In genomic region chr13:40719741-40720082, GRCm38 (mm10) we compare ENCODE assay signal across 19 mouse cellular contexts. TPM values are rescaled to one million over a fixed set of nuclear protein-coding genes. Genes with fewer than 3 reads are reported as not detected.
DNase-seq lines count a peak whose midpoint lies in the region; ATAC-seq and TF ChIP-seq lines count a peak whose summit lies in the region.
"Had no signal": no experiment of that assay in that cellular context is flagged by ENCODE, and none has a peak within 500 bp of the region (broad histone marks: within the 10 kb centered on the region; RNA-seq: fewer than 3 reads in every experiment).

No protein-coding gene starts in this region.

- H3K9me3 ChIP-seq in lung, embryonic 16.5 days (ENCODE audit: control insufficient read depth, low read length): no peaks in the 10 kb centered on the region
- no peaks in the 10 kb centered on the region for H3K9me3 ChIP-seq in embryonic facial prominence, embryonic 12.5 days
- no peaks in the 10 kb centered on the region for H3K9me3 ChIP-seq in limb, embryonic 14.5 days (ENCODE audit: control insufficient read depth, low read length)
- H3K9me3 ChIP-seq: forebrain, embryonic 12.5 days; hindbrain, embryonic 12.5 days; intestine, embryonic 15.5 days had no signal

- peaks cover 13% of the 10 kb centered on the region for H3K27me3 ChIP-seq in heart, adult 2 months (ENCODE audit: control insufficient read depth, insufficient read depth, low read length)
- peaks cover 81% of the 10 kb centered on the region for H3K27me3 ChIP-seq in lung, embryonic 16.5 days (ENCODE audit: control insufficient read depth, insufficient read depth, low read depth, low read length)
- H3K27me3 ChIP-seq in embryonic facial prominence, embryonic 12.5 days: peaks cover 42% of the 10 kb centered on the region
- peaks cover 51% of the 10 kb centered on the region for H3K27me3 ChIP-seq in limb, embryonic 14.5 days (ENCODE audit: control insufficient read depth, insufficient read depth, low read length)

- H3K4me3 ChIP-seq in heart, adult 2 months: no peak overlapping the region
- no peak overlapping the region for H3K4me3 ChIP-seq in lung, embryonic 16.5 days (ENCODE audit: low read length)
- no peak overlapping the region for H3K4me3 ChIP-seq in embryonic facial prominence, embryonic 12.5 days
- no peak overlapping the region for H3K4me3 ChIP-seq in limb, embryonic 14.5 days (replicated peaks; ENCODE audit: low read length)
- no peak overlapping the region for H3K4me3 ChIP-seq in layer of hippocampus, adult 2 months
- H3K4me3 ChIP-seq: forebrain, embryonic 12.5 days; hindbrain, embryonic 12.5 days; intestine, embryonic 15.5 days had no signal

- intact Hi-C loops in heart, adult 2 months (cut with DNase I): no loop called here

- H3K79me2 ChIP-seq in heart, adult 2 months (replicated peaks; ENCODE audit: control insufficient read depth, insufficient read depth, low read length): no peaks in the 10 kb centered on the region

- 22% methylated on average over 9 of the region's 9 CpGs for WGBS in heart, adult 2 months
- 13% methylated on average over 9 of the region's 9 CpGs for WGBS in lung, embryonic 16.5 days
- WGBS in embryonic facial prominence, embryonic 12.5 days: 9% methylated on average over 9 of the region's 9 CpGs
- 5% methylated on average over 9 of the region's 9 CpGs for WGBS in limb, embryonic 14.5 days

- no peak for ATAC-seq in lung, embryonic 16.5 days (ENCODE audit: low read depth)
- ATAC-seq in embryonic facial prominence, embryonic 12.5 days (ENCODE audit: insufficient number of reproducible peaks, insufficient read depth, low FRiP score, low TSS enrichment): no peak
- no peak for ATAC-seq in limb, embryonic 14.5 days (ENCODE audit: low FRiP score, low read depth)
- ATAC-seq: intestine, embryonic 15.5 days; midbrain, embryonic 16.5 days had no signal

- TF ChIP-seq EP300 in heart, adult 2 months (IDR thresholded peaks at IDR 0.05; ENCODE audit: insufficient read depth, low read depth, low read length): no peak

- TF ChIP-seq POLR2A in heart, adult 2 months (IDR thresholded peaks at IDR 0.05; ENCODE audit: insufficient read depth, low read depth, low read length): no peak
- no peak for TF ChIP-seq POLR2A in limb, embryonic 14.5 days (IDR thresholded peaks at IDR 0.05; ENCODE audit: borderline replicate concordance, extremely low read depth, insufficient read depth, insufficient read length)

- DNase-seq in heart, adult 11 months: peak; percentile 82
- DNase-seq in heart, adult 2 months: no peak
- DNase-seq in lung, postnatal 25 days (ENCODE audit: low spot score): no peak
- no peak for DNase-seq in limb, embryonic 14.5 days (ENCODE audit: low spot score)
- no peak for DNase-seq in layer of hippocampus, adult 2 months (ENCODE audit: low spot score in 2 of 2)
- DNase-seq in adrenal gland, postnatal 14 days: no peak
- DNase-seq: adrenal gland, postnatal 10 days; cerebellum, adult 2 months; gastrocnemius, postnatal 25 days; layer of hippocampus, adult 9-11 months; thymus, postnatal 4 days had no signal

- no peak overlapping the region for H3K27ac ChIP-seq in heart, adult 2 months
- H3K27ac ChIP-seq in lung, embryonic 16.5 days (ENCODE audit: low read length): no peak overlapping the region
- 0 out of 2 replicates have a peak overlapping the region, but pooled peaks have one; percentile 47 for H3K27ac ChIP-seq in embryonic facial prominence, embryonic 12.5 days
- H3K27ac ChIP-seq in limb, embryonic 14.5 days (replicated peaks; ENCODE audit: low read depth, low read length): no peak overlapping the region; the same call in 1 of the 2 replicates
- no peak overlapping the region for H3K27ac ChIP-seq in layer of hippocampus, adult 2 months
- H3K27ac ChIP-seq: forebrain, embryonic 12.5 days; hindbrain, embryonic 12.5 days; intestine, embryonic 15.5 days; kidney, postnatal 0 days had no signal

- H3K9ac ChIP-seq in heart, adult 2 months (ENCODE audit: low read depth, low read length): no peak overlapping the region
- no peak overlapping the region for H3K9ac ChIP-seq in lung, embryonic 16.5 days (ENCODE audit: low read length)
- no peak overlapping the region for H3K9ac ChIP-seq in embryonic facial prominence, embryonic 12.5 days
- no peak overlapping the region for H3K9ac ChIP-seq in limb, embryonic 14.5 days (ENCODE audit: low read depth, low read length, severe bottlenecking)
- H3K9ac ChIP-seq: forebrain, embryonic 12.5 days; hindbrain, embryonic 12.5 days; intestine, embryonic 15.5 days had no signal

- no peaks in the 10 kb centered on the region for H3K36me3 ChIP-seq in heart, adult 2 months (ENCODE audit: control insufficient read depth, insufficient read depth, low read length)
- no peaks in the 10 kb centered on the region for H3K36me3 ChIP-seq in lung, embryonic 16.5 days (ENCODE audit: control insufficient read depth, insufficient read depth, low read length)
- no peaks in the 10 kb centered on the region for H3K36me3 ChIP-seq in embryonic facial prominence, embryonic 12.5 days
- no peaks in the 10 kb centered on the region for H3K36me3 ChIP-seq in limb, embryonic 14.5 days (ENCODE audit: control insufficient read depth, insufficient read depth, low read length)
- H3K36me3 ChIP-seq: forebrain, embryonic 12.5 days; hindbrain, embryonic 12.5 days; intestine, embryonic 15.5 days had no signal

- peaks cover 3% of the 10 kb centered on the region; the same call in 1 of the 2 replicates for H3K4me1 ChIP-seq in heart, adult 2 months (ENCODE audit: control insufficient read depth, insufficient read depth, low read length)
- H3K4me1 ChIP-seq in lung, embryonic 16.5 days (replicated peaks; ENCODE audit: control insufficient read depth, insufficient read depth, low read length): peaks cover 7% of the 10 kb centered on the region
- H3K4me1 ChIP-seq in embryonic facial prominence, embryonic 12.5 days: peaks cover 18% of the 10 kb centered on the region; the same call in 1 of the 2 replicates
- peaks cover 20% of the 10 kb centered on the region; the same call in 1 of the 2 replicates for H3K4me1 ChIP-seq in limb, embryonic 14.5 days (ENCODE audit: control insufficient read depth, insufficient read depth, low read length)
- H3K4me1 ChIP-seq: intestine, embryonic 15.5 days had no signal

- peak overlapping the region; percentile 17; the same call in 1 of the 2 replicates for H3K4me2 ChIP-seq in lung, embryonic 16.5 days (ENCODE audit: low read depth, low read length)
- peak overlapping the region; percentile 21; the same call in 1 of the 2 replicates for H3K4me2 ChIP-seq in embryonic facial prominence, embryonic 12.5 days (replicated peaks)
- 0 out of 2 replicates have a peak overlapping the region, but pooled peaks have one; percentile 10 for H3K4me2 ChIP-seq in limb, embryonic 14.5 days (replicated peaks; ENCODE audit: low read depth, low read length, severe bottlenecking)
- H3K4me2 ChIP-seq: forebrain, embryonic 12.5 days; hindbrain, embryonic 12.5 days; intestine, embryonic 15.5 days had no signal

- TF ChIP-seq CTCF in heart, adult 2 months (IDR thresholded peaks at IDR 0.05): no peak
- no peak for TF ChIP-seq CTCF in layer of hippocampus, adult 2 months (conservative IDR thresholded peaks at IDR 0.05)

RNA-seq across cellular contexts. Expression of gene Tfap2a, which starts 18.5 kb away (rescaled TPM):
- under 1 TPM; 0.08 to 0.14 TPM for total RNA-seq in heart, adult 2 months (2021)
- 0.18 TPM in 1 of 2 replicates, not detected in the other for polyA plus RNA-seq in heart, adult 2 months (2012; rRNA removed)
- polyA plus RNA-seq in lung, embryonic 16.5 days (2015; fragmentation: Nextera tagmentation; extraction: Ambion mirVana): 0.10 and 0.34 TPM in 2 replicates
- polyA plus RNA-seq in embryonic facial prominence, embryonic 12.5 days (2016; fragmentation: Nextera tagmentation; extraction: Ambion mirVana): 8.5 and 9.5 TPM in 2 replicates
- 21.5 and 23.9 TPM in 2 replicates for polyA plus RNA-seq in limb, embryonic 14.5 days (2012; rRNA removed)
- polyA plus RNA-seq in limb, embryonic 14.5 days (2014; fragmentation: Nextera tagmentation; extraction: Ambion mirVana): 9.6 and 12.8 TPM in 2 replicates
- total RNA-seq in layer of hippocampus, adult 2 months (2021): under 1 TPM; 0.23 to 0.47 TPM
- total RNA-seq in adrenal gland, postnatal 14 days (2021): 0.30 and 0.38 TPM in 2 replicates
- total RNA-seq: gastrocnemius, postnatal 25 days; liver, adult 2 months had no signal
